Mouse (Mus musculus): ENCODE measurements around the gene Tex264. TPM values are rescaled to one million over a fixed set of nuclear protein-coding genes. Genes with fewer than 3 reads are reported as not detected.

Gene Tex264
- total RNA-seq, 1 experiment from 2014 or later = 130 TPM

Other genes with a start within 250 kb of the Tex264 start
- 17.0 and 20.6 TPM in 2 replicates for gene Acy1, start 247.6 kb downstream of the Tex264 start, total RNA-seq (2021)
- gene Abhd14b, start 238.5 kb downstream of the Tex264 start, total RNA-seq (2021) = 38.0 and 53.8 TPM in 2 replicates
- 21.7 and 23.1 TPM in 2 replicates for gene Abhd14a, start 238.2 kb downstream of the Tex264 start, total RNA-seq (2021)
- 26.8 and 29.9 TPM in 2 replicates for gene Pcbp4, start 232.6 kb downstream of the Tex264 start, total RNA-seq (2021)
- 0.21 TPM in 1 of 2 replicates, not detected in the other for gene Gpr62, start 220.0 kb downstream of the Tex264 start, total RNA-seq (2021)
- 35.9 and 41.5 TPM in 2 replicates for gene Rrp9, start 210.0 kb downstream of the Tex264 start, total RNA-seq (2021)
- 37.4 and 38.7 TPM in 2 replicates for gene Parp3, start 209.0 kb downstream of the Tex264 start, total RNA-seq (2021)
- gene Iqcf1, start 186.0 kb downstream of the Tex264 start, total RNA-seq (2021) = not detected in 2 replicates
- gene Iqcf5, start 171.4 kb downstream of the Tex264 start, total RNA-seq (2021) = not detected in 2 replicates
- gene Iqcf3, start 124.3 kb downstream of the Tex264 start, total RNA-seq (2021) = not detected in 2 replicates
- not detected in 2 replicates for gene Iqcf4, start 114.9 kb downstream of the Tex264 start, total RNA-seq (2021)
- gene Iqcf6, start 59.3 kb downstream of the Tex264 start, total RNA-seq (2021) = not detected in 2 replicates
- gene Grm2, start 29.8 kb downstream of the Tex264 start, total RNA-seq (2021) = not detected in 2 replicates
- 21.7 and 26.1 TPM in 2 replicates for gene Rad54l2, start 103.3 kb upstream of the Tex264 start, total RNA-seq (2021)
- 32.0 and 41.5 TPM in 2 replicates for gene Dcaf1, start 135.9 kb upstream of the Tex264 start, total RNA-seq (2021)
- gene Rbm15b, start 201.5 kb upstream of the Tex264 start, total RNA-seq (2021) = 23.2 and 28.0 TPM in 2 replicates
- gene Manf, start 206.1 kb upstream of the Tex264 start, total RNA-seq (2021) = 240 and 250 TPM in 2 replicates

All from adrenal gland, postnatal 25 days (tissue).